Mouse (Mus musculus) liver, adult (tissue): ENCODE data around the gene Birc6.
A peak's percentile ranks its signal among the peaks of the same experiment; 100 is the strongest.

ENCODE experiments used
- GATA4 ChIP-seq: IDR thresholded peaks from 2 replicates; pipeline ENCODE4 v1.6.1; 2014; ENCODE audit warnings: mild to moderate bottlenecking, low read length; ENCODE audit not compliant: insufficient replicate concordance

The Birc6 gene

GRCm38 (mm10) chr17:74527729-74528607 lies at the start of gene Birc6:
Gene Birc6 (plus strand): TSS chr17:74528295.
- TF ChIP-seq GATA4, result peak; percentile 59; the same call in 1 of the 2 replicates

- TF ChIP-seq GATA4, result no peak
Measured at GRCm38 (mm10) chr17:74480361-74481069, 47.6 kb upstream of the Birc6 start.

GRCm38 (mm10) chr17:74489024-74489900 lies 38.8 kb upstream of the Birc6 start, which contains the start of gene Yipf4:
Gene Yipf4 (plus strand): TSS chr17:74489493.
- no peak; the same call in 1 of the 2 replicates for TF ChIP-seq GATA4

- TF ChIP-seq GATA4, result no peak
Measured at GRCm38 (mm10) chr17:74489901-74490220, 38.2 kb upstream of the Birc6 start.

GRCm38 (mm10) chr17:74491565-74491964 lies 36.5 kb upstream of the Birc6 start:
- no peak for TF ChIP-seq GATA4

GRCm38 (mm10) chr17:74500204-74500603 lies 27.9 kb upstream of the Birc6 start:
- no peak for TF ChIP-seq GATA4

- no peak for TF ChIP-seq GATA4
Measured at GRCm38 (mm10) chr17:74501085-74501484, 27.0 kb upstream of the Birc6 start.

- TF ChIP-seq GATA4, result no peak
Measured at GRCm38 (mm10) chr17:74507934-74508333, 20.2 kb upstream of the Birc6 start.

GRCm38 (mm10) chr17:74508600-74508999 lies 19.5 kb upstream of the Birc6 start:
- no peak for TF ChIP-seq GATA4

- TF ChIP-seq GATA4, result no peak
Measured at GRCm38 (mm10) chr17:74512308-74512707, 15.8 kb upstream of the Birc6 start.

GRCm38 (mm10) chr17:74522797-74523723 lies 5.0 kb upstream of the Birc6 start:
- TF ChIP-seq GATA4, result no peak

GRCm38 (mm10) chr17:74526117-74526516 lies 2.0 kb upstream of the Birc6 start:
- TF ChIP-seq GATA4, result no peak

GRCm38 (mm10) chr17:74526806-74527653 lies 1.1 kb upstream of the Birc6 start:
- TF ChIP-seq GATA4, result no peak
